Mouse (Mus musculus) intestine, embryonic 16.5 days (tissue): ENCODE data around the gene Dnah14. TPM values are rescaled to one million over a fixed set of nuclear protein-coding genes. Genes with fewer than 3 reads are reported as not detected.
"Not testable (repeated sequence)": the region's sequence is repeated elsewhere in the genome, so short reads cannot be mapped to it uniquely, and the experiment has no call there.

ENCODE experiments used
- ATAC-seq: fragments of 200-750 bp; cut with Nextera tagmentation; 2 replicates; pipeline ENCODE4 v1.8.0; 2017; ENCODE audit warnings: moderate TSS enrichment, moderate library complexity
- H3K27ac ChIP-seq: fragments of 300-500 bp; sonication (generic); 2 replicates; pipeline ENCODE4 v1.5.1; 2014; ENCODE audit warnings: mild to moderate bottlenecking, low read length
- H3K27me3 ChIP-seq: fragments of 300-500 bp; sonication (generic); replicated peaks from 2 replicates; pipeline ENCODE4 v1.6.1; 2014; ENCODE audit warnings: low read length, control low read depth, mixed read lengths; ENCODE audit not compliant: control insufficient read depth, insufficient read depth
- H3K36me3 ChIP-seq: fragments of 300-500 bp; sonication (generic); 2 replicates; pipeline ENCODE4 v1.6.1; 2014; ENCODE audit warnings: low read length, control low read depth; ENCODE audit not compliant: control insufficient read depth, insufficient read depth
- H3K4me1 ChIP-seq: fragments of 300-500 bp; sonication (generic); 2 replicates; pipeline ENCODE4 v1.6.1; 2014; ENCODE audit warnings: low read length, control low read depth, mixed read lengths; ENCODE audit not compliant: control insufficient read depth, insufficient read depth
- H3K4me2 ChIP-seq: fragments of 300-500 bp; sonication (generic); 2 replicates; pipeline ENCODE4 v1.6.1; 2014; ENCODE audit warnings: low read depth, low read length, control low read depth
- H3K4me3 ChIP-seq: fragments of 300-500 bp; sonication (generic); 2 replicates; pipeline ENCODE4 v1.5.1; 2014; ENCODE audit warnings: mild to moderate bottlenecking, low read length
- H3K9ac ChIP-seq: fragments of 300-500 bp; sonication (generic); 2 replicates; pipeline ENCODE4 v1.6.1; 2014; ENCODE audit warnings: low read depth, low read length
- H3K9me3 ChIP-seq: fragments of 300-500 bp; sonication (generic); 2 replicates; pipeline ENCODE4 v1.6.1; 2016; ENCODE audit warnings: low read length, control low read depth; ENCODE audit not compliant: control insufficient read depth
- WGBS: fragments of 180-500 bp; shearing (Covaris S2); extraction: QIAGEN DNeasy Blood & Tissue Kit; methylation state at CpG from one replicate; pipeline ENCODE4 v1.1.7; 2014; 5-methylcytosine and 5-hydroxymethylcytosine counted together
- polyA plus RNA-seq: library from polyadenylated mRNA; unstranded; fragments of >200 nt; fragmentation: Nextera tagmentation; extraction: Ambion mirVana; gene quantifications from 2 replicates; pipeline ENCODE4 v1.2.1, GENCODE M21; 2015

The Dnah14 gene
- polyA plus RNA-seq, 1 experiment from 2014 or later: 1.2 TPM

DNA sequence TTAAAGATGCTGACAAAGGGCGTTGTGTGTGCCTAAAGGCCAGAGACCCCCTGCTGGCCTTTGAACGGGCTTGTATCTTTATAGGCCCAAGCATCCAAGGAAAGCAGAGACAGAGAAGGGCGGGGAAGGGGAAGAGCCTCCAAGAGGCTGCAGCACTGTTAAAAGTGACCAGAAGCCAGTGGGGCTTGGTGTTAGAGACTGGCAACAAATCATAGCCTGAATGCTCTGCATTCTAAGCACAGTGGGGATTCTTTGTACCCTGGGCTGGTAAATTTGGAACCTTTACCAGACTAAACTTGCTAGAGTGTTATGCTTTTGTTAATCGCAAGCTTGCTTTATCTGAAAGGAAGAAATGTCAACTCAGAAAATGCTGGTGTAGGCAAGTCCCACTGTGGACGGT is 163.9 kb downstream of the Dnah14 start:
- no peak overlapping the region for H3K4me3 ChIP-seq
- H3K27me3 ChIP-seq: no peaks in the 10 kb centered on the region
- H3K9me3 ChIP-seq: no peaks in the 10 kb centered on the region
- WGBS: 62% methylated on average over 5 of the region's 5 CpGs
- H3K36me3 ChIP-seq: no peaks in the 10 kb centered on the region
- no peaks in the 10 kb centered on the region for H3K4me1 ChIP-seq
- no peak overlapping the region for H3K9ac ChIP-seq
- ATAC-seq: no peak
- no peak overlapping the region for H3K27ac ChIP-seq
- no peak overlapping the region for H3K4me2 ChIP-seq

DNA sequence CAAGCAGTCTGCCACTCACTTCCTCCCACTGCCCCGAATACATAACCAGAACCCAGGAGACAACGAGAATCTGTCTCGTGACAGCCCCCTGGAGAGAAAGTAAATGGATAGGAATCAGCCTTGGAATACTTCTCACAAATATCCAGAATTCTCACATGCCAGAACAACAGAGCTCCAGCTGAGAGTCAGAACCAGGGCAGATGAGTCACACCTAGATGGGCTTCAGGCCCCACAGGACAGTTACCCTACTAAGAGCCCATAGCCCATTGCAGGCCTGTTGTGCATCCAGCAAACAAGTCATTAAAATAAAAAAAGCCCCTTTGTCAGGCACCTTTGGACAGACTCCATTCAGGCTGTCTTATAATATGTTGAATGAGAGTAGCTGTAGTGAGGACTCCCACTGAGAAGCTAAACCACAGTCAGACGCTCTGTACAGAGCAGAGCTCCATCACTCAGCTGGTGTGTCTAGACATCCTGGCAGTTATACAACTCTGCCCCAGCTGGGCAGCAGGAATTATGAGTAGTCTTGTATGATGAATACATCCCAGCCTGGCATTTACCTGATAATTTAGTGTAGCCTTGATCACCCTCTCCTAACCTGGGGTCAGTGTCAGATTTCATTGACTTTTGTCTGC is 166.0 kb downstream of the Dnah14 start:
- Histone ChIP-seq H3K27ac (no peak overlapping the region), H3K27me3 (no peaks in the 10 kb centered on the region), H3K4me3 (no peak overlapping the region), H3K4me1 (no peaks in the 10 kb centered on the region), H3K9ac (no peak overlapping the region), H3K36me3 (no peaks in the 10 kb centered on the region), H3K9me3 (no peaks in the 10 kb centered on the region), H3K4me2 (no peak overlapping the region)
- WGBS: 65% methylated on average over 4 of the region's 4 CpGs
- no peak for ATAC-seq

DNA sequence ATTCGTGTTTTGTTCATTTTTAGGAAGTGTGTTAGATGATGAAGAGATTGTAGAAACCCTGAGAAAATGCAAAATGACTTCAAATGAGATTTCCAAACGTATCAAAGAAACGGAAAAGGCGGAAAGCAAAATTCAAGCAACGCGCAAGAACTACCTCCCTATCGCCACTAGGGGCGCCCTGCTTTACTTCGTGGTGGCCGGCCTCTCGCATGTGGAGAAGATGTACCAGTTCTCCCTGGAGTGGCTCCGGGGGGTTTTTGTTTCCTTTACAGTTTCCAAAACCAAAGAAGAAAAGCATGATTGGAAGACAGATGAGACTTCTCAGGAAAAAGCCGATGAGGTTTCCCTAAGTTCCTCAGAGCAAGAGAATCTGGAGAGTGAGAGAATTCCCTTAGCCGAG is 193.0 kb downstream of the Dnah14 start:
- Histone ChIP-seq H3K4me2 (no peak overlapping the region), H3K4me3 (no peak overlapping the region), H3K9me3 (no peaks in the 10 kb centered on the region), H3K36me3 (no peaks in the 10 kb centered on the region), H3K27ac (no peak overlapping the region), H3K9ac (no peak overlapping the region), H3K4me1 (no peaks in the 10 kb centered on the region), H3K27me3 (no peaks in the 10 kb centered on the region)
- ATAC-seq: no peak
- WGBS: 57% methylated on average over 14 of the region's 14 CpGs

DNA sequence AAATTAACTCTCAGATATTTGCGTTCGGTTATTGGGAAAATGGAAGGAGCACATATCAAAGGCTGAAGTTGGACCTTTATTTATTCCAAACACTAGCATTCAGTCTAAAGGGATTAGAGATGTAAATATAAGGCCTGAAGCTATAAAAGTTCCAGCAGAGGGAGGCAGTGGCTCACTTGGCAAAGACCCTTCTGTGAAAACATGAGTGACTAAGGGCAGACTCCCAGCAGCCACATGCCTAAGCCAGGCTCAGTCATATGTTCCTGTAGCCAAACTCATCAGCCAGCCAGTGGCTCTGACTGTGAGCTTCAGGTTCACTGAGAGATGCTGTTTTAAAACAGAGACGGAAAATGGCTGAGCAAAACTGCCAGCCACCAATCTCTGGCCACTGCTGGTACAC is 195.5 kb downstream of the Dnah14 start:
- Histone ChIP-seq H3K27me3 (no peaks in the 10 kb centered on the region), H3K27ac (no peak overlapping the region), H3K9ac (no peak overlapping the region), H3K36me3 (no peaks in the 10 kb centered on the region), H3K4me3 (no peak overlapping the region), H3K4me1 (no peaks in the 10 kb centered on the region), H3K4me2 (no peak overlapping the region), H3K9me3 (no peaks in the 10 kb centered on the region)
- ATAC-seq: no peak
- WGBS: 97% methylated on average over 3 of the region's 3 CpGs

DNA sequence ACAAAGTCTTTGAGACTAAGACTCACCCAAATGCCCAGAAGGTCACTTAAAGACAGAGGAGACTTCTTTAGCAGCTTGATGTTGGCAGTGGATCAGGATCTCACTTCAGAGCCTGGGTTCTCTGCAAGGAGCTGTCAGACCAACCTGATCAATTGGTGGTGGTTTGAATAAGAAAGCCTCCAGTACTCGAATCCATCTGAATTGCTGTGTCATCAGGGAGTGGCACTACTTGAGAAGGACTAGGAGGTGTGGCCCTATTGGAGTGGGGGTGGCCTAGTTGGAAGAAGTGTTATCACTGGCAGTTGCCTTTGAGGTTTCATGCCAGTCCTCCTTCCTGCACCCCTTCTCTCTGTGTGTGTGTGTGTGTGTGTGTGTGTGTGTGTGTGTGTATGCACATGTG is 200.2 kb downstream of the Dnah14 start:
- H3K27me3 ChIP-seq: no peaks in the 10 kb centered on the region
- H3K9me3 ChIP-seq: no peaks in the 10 kb centered on the region
- no peak overlapping the region for H3K4me2 ChIP-seq
- H3K36me3 ChIP-seq: no peaks in the 10 kb centered on the region
- WGBS: 46% methylated on average over 1 of the region's 1 CpGs
- no peak overlapping the region for H3K27ac ChIP-seq
- no peak overlapping the region for H3K4me3 ChIP-seq
- no peak overlapping the region for H3K9ac ChIP-seq
- H3K4me1 ChIP-seq: no peaks in the 10 kb centered on the region
- ATAC-seq: no peak

DNA sequence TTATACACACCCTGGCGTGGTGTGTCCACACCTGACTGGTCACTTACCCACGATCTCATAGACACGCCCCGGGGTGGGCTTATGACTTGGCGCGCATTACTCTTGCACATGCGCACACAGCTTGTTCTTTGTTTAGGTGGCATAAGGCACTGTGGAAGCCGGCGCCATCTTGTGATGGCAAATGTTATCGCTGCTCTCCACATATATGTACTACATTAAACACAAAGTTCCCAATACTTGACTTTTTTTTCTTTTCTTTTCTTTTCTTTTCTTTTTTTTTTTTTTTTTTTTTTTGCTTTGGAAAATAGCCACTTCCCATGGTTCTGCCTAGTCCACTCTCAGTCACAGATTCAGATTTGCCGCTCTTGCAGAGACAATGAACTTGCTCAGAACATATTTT is 206.2 kb downstream of the Dnah14 start:
- H3K4me1 ChIP-seq, H3K36me3 ChIP-seq, H3K4me2 ChIP-seq, H3K9ac ChIP-seq, H3K9me3 ChIP-seq, H3K27me3 ChIP-seq, H3K27ac ChIP-seq, H3K4me3 ChIP-seq, ATAC-seq: not testable (repeated sequence)
- 95% methylated on average over 11 of the region's 11 CpGs for WGBS

DNA sequence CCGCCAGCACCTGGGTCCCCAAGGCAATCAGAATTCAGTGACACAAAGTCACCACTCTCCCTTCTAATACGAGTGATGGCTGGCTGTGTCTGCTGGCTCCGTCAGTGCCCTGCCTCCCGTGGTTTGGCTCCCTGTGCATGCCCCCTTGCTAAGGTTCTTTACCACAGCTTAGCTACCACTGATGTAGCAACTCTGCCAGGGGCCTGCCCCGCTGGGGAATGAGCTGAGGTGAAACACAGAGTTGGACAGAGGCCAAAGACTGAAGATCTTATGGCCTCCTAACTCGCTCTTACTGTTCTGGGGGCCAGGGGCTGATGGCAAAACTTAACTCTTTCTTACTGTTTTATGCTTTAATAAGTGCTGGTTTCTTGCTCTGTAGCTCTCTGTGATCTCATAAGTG is 213.6 kb downstream of the Dnah14 start:
- H3K9ac ChIP-seq: no peak overlapping the region
- 0 out of 2 replicates have a peak, but pooled peaks cover 3% of the 10 kb centered on the region for H3K9me3 ChIP-seq
- 52% methylated on average over 6 of the region's 6 CpGs for WGBS
- H3K36me3 ChIP-seq: no peaks in the 10 kb centered on the region
- H3K4me2 ChIP-seq: no peak overlapping the region
- no peak overlapping the region for H3K27ac ChIP-seq
- H3K4me3 ChIP-seq: no peak overlapping the region
- no peak for ATAC-seq
- no peaks in the 10 kb centered on the region for H3K27me3 ChIP-seq
- H3K4me1 ChIP-seq: no peaks in the 10 kb centered on the region

DNA sequence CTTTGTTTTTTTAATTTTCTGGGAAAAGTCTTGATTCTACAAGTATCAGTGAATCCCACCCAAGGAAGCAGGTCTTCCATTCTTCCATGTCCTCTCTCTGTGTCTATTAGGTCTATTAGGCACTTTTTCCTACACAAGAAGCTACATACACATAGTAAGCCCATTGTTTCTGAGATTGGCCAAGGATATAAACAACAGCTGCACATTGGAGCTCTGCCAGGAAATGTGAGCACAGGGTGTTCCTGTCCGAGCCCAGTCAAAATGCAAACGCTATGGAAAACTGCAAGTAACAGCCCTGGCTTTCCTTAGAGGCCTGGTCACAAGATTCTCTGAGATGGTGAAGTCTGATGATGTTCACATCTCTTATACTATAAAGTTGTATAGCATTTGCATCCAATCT is 217.2 kb downstream of the Dnah14 start:
- H3K4me1 ChIP-seq: no peaks in the 10 kb centered on the region
- no peak overlapping the region for H3K4me3 ChIP-seq
- H3K27me3 ChIP-seq: no peaks in the 10 kb centered on the region
- 0 out of 2 replicates have a peak overlapping the region, but pooled peaks have one; percentile 11 for H3K27ac ChIP-seq
- no peaks in the 10 kb centered on the region for H3K36me3 ChIP-seq
- H3K9ac ChIP-seq: no peak overlapping the region
- 0 out of 2 replicates have a peak, but pooled peaks have one; percentile 50 for ATAC-seq
- no peak overlapping the region for H3K4me2 ChIP-seq
- WGBS: 32% methylated on average over 2 of the region's 2 CpGs
- H3K9me3 ChIP-seq: no peaks in the 10 kb centered on the region

DNA sequence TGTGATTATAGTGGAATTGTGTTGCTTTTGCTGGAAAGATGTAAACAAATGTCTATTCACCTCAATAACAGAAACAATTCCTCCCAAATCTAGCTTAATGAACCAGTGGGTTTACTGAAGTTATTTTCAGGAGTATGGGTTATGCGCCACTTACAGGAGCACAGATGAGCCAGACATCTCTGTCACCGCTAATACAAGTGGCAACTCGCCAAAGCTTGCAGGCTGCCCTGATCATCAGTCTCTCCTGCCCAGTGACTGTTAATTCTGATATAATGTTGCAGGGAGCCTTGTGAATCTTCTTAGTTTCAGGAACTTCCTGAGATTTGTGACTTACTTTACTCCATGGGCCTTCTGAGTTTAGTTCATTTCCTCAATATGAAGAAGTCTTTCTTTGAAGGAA is 223.6 kb downstream of the Dnah14 start:
- WGBS: 84% methylated on average over 3 of the region's 3 CpGs
- H3K9ac ChIP-seq: no peak overlapping the region
- no peaks in the 10 kb centered on the region for H3K36me3 ChIP-seq
- H3K4me2 ChIP-seq: no peak overlapping the region
- no peaks in the 10 kb centered on the region for H3K27me3 ChIP-seq
- H3K9me3 ChIP-seq: no peaks in the 10 kb centered on the region
- no peak overlapping the region for H3K4me3 ChIP-seq
- no peak overlapping the region for H3K27ac ChIP-seq
- H3K4me1 ChIP-seq: no peaks in the 10 kb centered on the region
- ATAC-seq: no peak

DNA sequence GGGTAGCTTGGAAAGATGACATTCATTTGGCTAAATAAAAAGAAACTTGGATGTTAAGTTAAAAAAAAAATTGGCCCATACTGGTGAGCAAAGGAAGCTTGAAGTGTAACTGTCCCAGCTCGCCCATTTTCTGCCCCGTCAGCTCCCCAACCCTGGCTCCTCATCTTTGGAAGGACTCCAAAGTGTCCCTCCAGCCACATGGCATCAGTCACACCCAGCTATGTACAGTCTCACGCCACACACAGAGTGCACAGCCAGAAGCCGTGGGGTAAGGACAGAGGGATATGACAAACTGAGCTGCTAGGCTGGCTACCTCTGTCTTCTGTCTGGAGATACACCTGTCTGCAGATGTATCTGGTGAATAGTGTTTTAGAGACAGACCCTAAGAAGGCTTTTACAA is 224.3 kb downstream of the Dnah14 start:
- WGBS: 81% methylated on average over 4 of the region's 4 CpGs
- Histone ChIP-seq H3K9me3 (no peaks in the 10 kb centered on the region), H3K4me3 (no peak overlapping the region), H3K9ac (no peak overlapping the region), H3K4me1 (no peaks in the 10 kb centered on the region), H3K36me3 (no peaks in the 10 kb centered on the region), H3K27ac (no peak overlapping the region), H3K4me2 (no peak overlapping the region), H3K27me3 (no peaks in the 10 kb centered on the region)
- no peak for ATAC-seq
